Mouse (Mus musculus): ENCODE measurements at regions not wholly inside any gene's neighbourhood (a gene's known extent, or its start where the extent isn't known, plus 50 kb on each side); places are given as distances from the start of the nearest gene placed in this dataset.
A peak's percentile ranks its signal among the peaks of the same experiment; 100 is the strongest.

GRCm38 (mm10) chr12:118784643-118785042 is 61.5 kb upstream of the Sp8 start:
- intact Hi-C loops (cut with DNase I): no loop called here
- DNase-seq (ENCODE audit: low spot score in 2 of 2): no peak

- DNase-seq (ENCODE audit: low spot score in 2 of 2): no peak
- intact Hi-C loops (cut with DNase I): no loop called here
Observed at GRCm38 (mm10) chr12:118781978-118782377, 64.2 kb upstream of the Sp8 start.

GRCm38 (mm10) chr12:118775463-118776064 is 70.6 kb upstream of the Sp8 start:
- no peak for DNase-seq (ENCODE audit: low spot score in 2 of 2)
- intact Hi-C loops (cut with DNase I): no loop called here

GRCm38 (mm10) chr12:118772790-118773189 is 73.3 kb upstream of the Sp8 start:
- DNase-seq (ENCODE audit: low spot score in 2 of 2): no peak
- intact Hi-C loops (cut with DNase I): no loop called here

GRCm38 (mm10) chr12:118766472-118766871 is 79.7 kb upstream of the Sp8 start:
- intact Hi-C loops (cut with DNase I): no loop called here
- DNase-seq (ENCODE audit: low spot score in 2 of 2): no peak

GRCm38 (mm10) chr12:118754076-118754475 is 92.1 kb upstream of the Sp8 start:
- intact Hi-C loops (cut with DNase I): no loop called here
- DNase-seq (ENCODE audit: low spot score in 2 of 2): no peak

- no peak for DNase-seq (ENCODE audit: low spot score in 2 of 2)
- intact Hi-C loops (cut with DNase I): no loop called here
Observed at GRCm38 (mm10) chr12:118739103-118739502, 107.0 kb upstream of the Sp8 start.

- no peak for DNase-seq (ENCODE audit: low spot score in 2 of 2)
- intact Hi-C loops (cut with DNase I): no loop called here
Observed at GRCm38 (mm10) chr12:118725891-118726290, 120.2 kb upstream of the Sp8 start.

GRCm38 (mm10) chr12:118719878-118720573 is 126.1 kb upstream of the Sp8 start:
- no peak for DNase-seq (ENCODE audit: low spot score in 2 of 2)
- intact Hi-C loops (cut with DNase I): no loop called here

- intact Hi-C loops (cut with DNase I): no loop called here
- DNase-seq (ENCODE audit: low spot score in 2 of 2): no peak
Observed at GRCm38 (mm10) chr12:118716824-118717223, 129.3 kb upstream of the Sp8 start.

GRCm38 (mm10) chr12:118706626-118707025 is 139.5 kb upstream of the Sp8 start:
- intact Hi-C loops (cut with DNase I): no loop called here
- DNase-seq (ENCODE audit: low spot score in 2 of 2): peak; percentile 17 to 35

- intact Hi-C loops (cut with DNase I): no loop called here
- no peak for DNase-seq (ENCODE audit: low spot score in 2 of 2)
Observed at GRCm38 (mm10) chr12:118704826-118705225, 141.3 kb upstream of the Sp8 start.

GRCm38 (mm10) chr12:118703730-118704129 is 142.4 kb upstream of the Sp8 start:
- intact Hi-C loops (cut with DNase I): no loop called here

GRCm38 (mm10) chr12:118703068-118703662 is 143.0 kb upstream of the Sp8 start:
- intact Hi-C loops (cut with DNase I): no loop called here
- DNase-seq (ENCODE audit: low spot score in 2 of 2): no peak

More at GRCm38 (mm10) chr12:118703730-118704129, 142.4 kb upstream of the Sp8 start:
- DNase-seq (ENCODE audit: low spot score in 2 of 2): no peak

GRCm38 (mm10) chr12:118701838-118702237 is 144.3 kb upstream of the Sp8 start:
- intact Hi-C loops (cut with DNase I): no loop called here
- DNase-seq (ENCODE audit: low spot score in 2 of 2): no peak

- DNase-seq (ENCODE audit: low spot score in 2 of 2): no peak
- intact Hi-C loops (cut with DNase I): no loop called here
Observed at GRCm38 (mm10) chr12:118698110-118698509, 148.0 kb upstream of the Sp8 start.

GRCm38 (mm10) chr12:118694701-118695100 is 151.4 kb upstream of the Sp8 start:
- no peak for DNase-seq (ENCODE audit: low spot score in 2 of 2)
- intact Hi-C loops (cut with DNase I): no loop called here

GRCm38 (mm10) chr12:118682902-118683301 is 163.2 kb upstream of the Sp8 start:
- no peak for DNase-seq (ENCODE audit: low spot score in 2 of 2)
- intact Hi-C loops (cut with DNase I): no loop called here

- no peak for DNase-seq (ENCODE audit: low spot score in 2 of 2)
- intact Hi-C loops (cut with DNase I): no loop called here
Observed at GRCm38 (mm10) chr12:118677989-118678388, 168.1 kb upstream of the Sp8 start.

- no peak for DNase-seq (ENCODE audit: low spot score in 2 of 2)
- intact Hi-C loops (cut with DNase I): no loop called here
Observed at GRCm38 (mm10) chr12:118661575-118661974, 184.6 kb upstream of the Sp8 start.

GRCm38 (mm10) chr12:118661214-118661486 is 185.0 kb upstream of the Sp8 start:
- intact Hi-C loops (cut with DNase I): no loop called here
- no peak for DNase-seq (ENCODE audit: low spot score in 2 of 2)
